Mouse (Mus musculus) heart, embryonic 10.5 days (tissue): ENCODE results near the gene Bloc1s3. TPM values are rescaled to one million over a fixed set of nuclear protein-coding genes. Genes with fewer than 3 reads are reported as not detected.

Experiments used
- DNase-seq: peaks from one replicate; pipeline ENCODE4 v3.0.0-alpha.2; 2017; ENCODE audit warnings: low spot score
- H3K27ac ChIP-seq: fragments of 300-500 bp; sonication (generic); 2 replicates; pipeline ENCODE4 v1.5.1; 2016; ENCODE audit warnings: mild to moderate bottlenecking
- H3K27me3 ChIP-seq: fragments of 300-500 bp; sonication (generic); 2 replicates; pipeline ENCODE4 v1.6.1; 2016; ENCODE audit warnings: mild to moderate bottlenecking; ENCODE audit not compliant: poor library complexity, insufficient read depth, severe bottlenecking
- H3K36me3 ChIP-seq: fragments of 300-500 bp; sonication (generic); 2 replicates; pipeline ENCODE4 v1.6.1; 2016; ENCODE audit warnings: mild to moderate bottlenecking, moderate library complexity
- H3K4me1 ChIP-seq: fragments of 300-500 bp; sonication (generic); 2 replicates; pipeline ENCODE4 v1.6.1; 2016; ENCODE audit warnings: mild to moderate bottlenecking
- H3K4me3 ChIP-seq: fragments of 300-500 bp; sonication (generic); 2 replicates; pipeline ENCODE4 v1.5.1; 2016; ENCODE audit warnings: mild to moderate bottlenecking, moderate library complexity
- H3K9me3 ChIP-seq: fragments of 300-500 bp; sonication (generic); 2 replicates; pipeline ENCODE4 v1.6.1; 2016; ENCODE audit warnings: mild to moderate bottlenecking, moderate library complexity
- WGBS: fragments of 180-500 bp; shearing (Covaris S2); methylation state at CpG from one replicate; pipeline ENCODE4 v1.1.7; 2016; 5-methylcytosine and 5-hydroxymethylcytosine counted together
- polyA plus RNA-seq: library from polyadenylated mRNA; unstranded; fragments of >200 nt; fragmentation: Nextera tagmentation; extraction: Ambion mirVana; gene quantifications from 2 replicates; pipeline ENCODE4 v1.2.1, GENCODE M21; 2016

The Bloc1s3 gene
- polyA plus RNA-seq: 1.5 and 2.0 TPM in 2 replicates

GRCm38 (mm10) chr7:19508150-19508923, at the start of gene Bloc1s3, which contains the start of gene Trappc6a:
TSS of gene Bloc1s3 (minus strand) at chr7:19508367.
TSS of gene Trappc6a (plus strand) at chr7:19508395.
- peak; percentile 98 for DNase-seq
- Histone ChIP-seq H3K4me1 (peaks cover 23% of the 10 kb centered on the region), H3K36me3 (peaks cover 5% of the 10 kb centered on the region; the same call in 1 of the 2 replicates), H3K9me3 (no peaks in the 10 kb centered on the region), H3K27me3 (no peaks in the 10 kb centered on the region), H3K4me3 (peak within 1 kb of the TSS; percentile 82), H3K27ac (peak within 1 kb of the TSS; percentile 94)
- WGBS: under 1% methylated on average over 56 of the region's 56 CpGs

GRCm38 (mm10) chr7:19557086-19557485, 48.9 kb upstream of the Bloc1s3 start:
- WGBS: 95% methylated on average over 2 of the region's 2 CpGs
- Histone ChIP-seq H3K9me3 (no peaks in the 10 kb centered on the region), H3K4me1 (peaks cover 74% of the 10 kb centered on the region), H3K27ac (peak overlapping the region; percentile 3; the same call in 1 of the 2 replicates), H3K4me3 (no peak overlapping the region), H3K36me3 (peaks cover 49% of the 10 kb centered on the region), H3K27me3 (no peaks in the 10 kb centered on the region)
- no peak for DNase-seq

- no peak overlapping the region for H3K27ac ChIP-seq
- WGBS: 72% methylated on average over 1 of the region's 1 CpGs
- peaks cover 52% of the 10 kb centered on the region for H3K36me3 ChIP-seq
- H3K4me1 ChIP-seq: peaks cover 53% of the 10 kb centered on the region
- no peaks in the 10 kb centered on the region for H3K9me3 ChIP-seq
- no peaks in the 10 kb centered on the region for H3K27me3 ChIP-seq
- DNase-seq: no peak
- H3K4me3 ChIP-seq: no peak overlapping the region
Measured at GRCm38 (mm10) chr7:19554168-19554567, 46.0 kb upstream of the Bloc1s3 start.

GRCm38 (mm10) chr7:19552443-19552842, 44.3 kb upstream of the Bloc1s3 start:
- H3K27me3 ChIP-seq: no peaks in the 10 kb centered on the region
- H3K4me1 ChIP-seq: peaks cover 39% of the 10 kb centered on the region
- 47% methylated on average over 2 of the region's 2 CpGs for WGBS
- no peak overlapping the region for H3K4me3 ChIP-seq
- peaks cover 49% of the 10 kb centered on the region for H3K36me3 ChIP-seq
- H3K9me3 ChIP-seq: no peaks in the 10 kb centered on the region
- DNase-seq: no peak
- H3K27ac ChIP-seq: no peak overlapping the region

- Histone ChIP-seq H3K27me3 (no peaks in the 10 kb centered on the region), H3K4me1 (peaks cover 39% of the 10 kb centered on the region), H3K9me3 (no peaks in the 10 kb centered on the region), H3K27ac (no peak overlapping the region), H3K36me3 (peaks cover 47% of the 10 kb centered on the region), H3K4me3 (no peak overlapping the region)
- 90% methylated on average over 5 of the region's 5 CpGs for WGBS
- no peak for DNase-seq
Measured at GRCm38 (mm10) chr7:19551634-19552033, 43.5 kb upstream of the Bloc1s3 start.

GRCm38 (mm10) chr7:19549394-19549793, 41.2 kb upstream of the Bloc1s3 start:
- Histone ChIP-seq H3K4me3 (no peak overlapping the region), H3K4me1 (peaks cover 36% of the 10 kb centered on the region), H3K36me3 (peaks cover 31% of the 10 kb centered on the region), H3K9me3 (no peaks in the 10 kb centered on the region), H3K27ac (no peak overlapping the region), H3K27me3 (no peaks in the 10 kb centered on the region)
- DNase-seq: no peak
- 87% methylated on average over 10 of the region's 10 CpGs for WGBS

- H3K27me3 ChIP-seq: no peaks in the 10 kb centered on the region
- no peak overlapping the region for H3K4me3 ChIP-seq
- no peak for DNase-seq
- WGBS: 85% methylated on average over 2 of the region's 2 CpGs
- peaks cover 24% of the 10 kb centered on the region for H3K4me1 ChIP-seq
- H3K27ac ChIP-seq: no peak overlapping the region
- peaks cover 12% of the 10 kb centered on the region for H3K36me3 ChIP-seq
- H3K9me3 ChIP-seq: no peaks in the 10 kb centered on the region
Measured at GRCm38 (mm10) chr7:19547344-19547969, 39.3 kb upstream of the Bloc1s3 start.

- DNase-seq: no peak
- Histone ChIP-seq H3K4me3 (no peak overlapping the region), H3K27ac (no peak overlapping the region), H3K36me3 (0 out of 2 replicates have a peak, but pooled peaks cover 5% of the 10 kb centered on the region), H3K9me3 (no peaks in the 10 kb centered on the region), H3K4me1 (peaks cover 36% of the 10 kb centered on the region), H3K27me3 (no peaks in the 10 kb centered on the region)
- 72% methylated on average over 3 of the region's 3 CpGs for WGBS
Measured at GRCm38 (mm10) chr7:19546007-19546406, 37.8 kb upstream of the Bloc1s3 start.

- DNase-seq: no peak
- H3K9me3 ChIP-seq: no peaks in the 10 kb centered on the region
- peaks cover 36% of the 10 kb centered on the region for H3K4me1 ChIP-seq
- 0 out of 2 replicates have a peak, but pooled peaks cover 5% of the 10 kb centered on the region for H3K36me3 ChIP-seq
- no peak overlapping the region for H3K4me3 ChIP-seq
- WGBS: 51% methylated on average over 6 of the region's 6 CpGs
- no peaks in the 10 kb centered on the region for H3K27me3 ChIP-seq
- H3K27ac ChIP-seq: no peak overlapping the region
Measured at GRCm38 (mm10) chr7:19543584-19543983, 35.4 kb upstream of the Bloc1s3 start.

GRCm38 (mm10) chr7:19542155-19542691, 34.1 kb upstream of the Bloc1s3 start:
- Histone ChIP-seq H3K9me3 (no peaks in the 10 kb centered on the region), H3K27me3 (no peaks in the 10 kb centered on the region), H3K36me3 (peaks cover 8% of the 10 kb centered on the region; the same call in 1 of the 2 replicates), H3K4me1 (peaks cover 35% of the 10 kb centered on the region), H3K4me3 (no peak overlapping the region), H3K27ac (no peak overlapping the region)
- DNase-seq: no peak
- WGBS: 78% methylated on average over 8 of the region's 8 CpGs

GRCm38 (mm10) chr7:19541681-19542154, 33.6 kb upstream of the Bloc1s3 start:
- no peaks in the 10 kb centered on the region for H3K27me3 ChIP-seq
- peaks cover 30% of the 10 kb centered on the region for H3K4me1 ChIP-seq
- DNase-seq: no peak
- 82% methylated on average over 7 of the region's 7 CpGs for WGBS
- H3K4me3 ChIP-seq: no peak overlapping the region
- H3K9me3 ChIP-seq: no peaks in the 10 kb centered on the region
- H3K36me3 ChIP-seq: peaks cover 8% of the 10 kb centered on the region; the same call in 1 of the 2 replicates
- no peak overlapping the region for H3K27ac ChIP-seq

GRCm38 (mm10) chr7:19540771-19541566, 32.8 kb upstream of the Bloc1s3 start:
- Histone ChIP-seq H3K36me3 (peaks cover 8% of the 10 kb centered on the region; the same call in 1 of the 2 replicates), H3K27ac (no peak overlapping the region), H3K4me3 (no peak overlapping the region), H3K27me3 (no peaks in the 10 kb centered on the region), H3K4me1 (peaks cover 23% of the 10 kb centered on the region), H3K9me3 (no peaks in the 10 kb centered on the region)
- DNase-seq: no peak
- WGBS: 92% methylated on average over 2 of the region's 2 CpGs
